Mouse (Mus musculus): ENCODE results near the gene Ston2.
"Not testable (repeated sequence)": the region's sequence is repeated elsewhere in the genome, so short reads cannot be mapped to it uniquely, and the experiment has no call there.

The Ston2 gene

DNA sequence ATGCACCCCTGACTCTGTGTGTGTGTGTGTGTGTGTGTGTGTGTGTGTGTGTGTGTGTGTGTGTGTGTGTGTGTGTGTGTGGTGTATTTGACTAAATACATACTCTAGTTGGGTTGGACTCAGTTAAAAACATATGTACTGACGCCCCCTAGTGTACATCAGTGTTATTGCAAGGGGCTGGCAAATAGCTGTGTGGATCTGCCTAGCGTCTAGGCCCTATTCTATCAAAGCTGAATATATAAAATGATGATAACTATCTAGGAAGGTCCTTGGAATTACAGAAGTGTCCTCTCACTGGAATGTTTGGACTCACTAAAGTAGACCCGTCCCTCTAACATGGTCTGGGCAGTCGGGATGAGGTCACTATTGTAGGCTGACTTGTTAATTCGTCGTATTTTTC lies 1.6 kb upstream of the Ston2 start:
- DNase-seq (ENCODE audit: low spot score) = peak; percentile 83

GRCm38 (mm10) chr12:91788446-91788845 lies 259 bp upstream of the Ston2 start:
- DNase-seq (ENCODE audit: low spot score) = not testable (repeated sequence)

GRCm38 (mm10) chr12:91786355-91786754 lies 1.8 kb downstream of the Ston2 start:
- peak; percentile 33 for DNase-seq (ENCODE audit: low spot score)

DNA sequence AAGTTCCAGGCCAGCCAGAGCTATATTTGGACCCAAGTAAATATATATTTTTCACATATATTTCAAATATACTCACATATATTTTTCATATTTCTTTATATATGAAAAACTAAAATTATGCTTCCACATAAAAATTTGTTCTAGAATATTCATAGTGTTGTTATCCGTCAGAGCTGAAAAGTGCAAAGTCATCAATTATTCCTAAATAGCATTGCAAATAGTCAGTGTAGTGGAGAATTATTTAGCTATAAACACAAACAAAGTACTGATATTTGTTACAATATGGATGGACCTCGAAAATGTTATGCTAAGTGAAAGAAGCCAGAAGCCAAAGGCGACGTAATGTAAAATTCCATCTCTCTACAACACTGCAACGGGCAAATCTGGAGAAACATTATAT lies 6.8 kb downstream of the Ston2 start:
- no peak for DNase-seq (ENCODE audit: low spot score)

DNA sequence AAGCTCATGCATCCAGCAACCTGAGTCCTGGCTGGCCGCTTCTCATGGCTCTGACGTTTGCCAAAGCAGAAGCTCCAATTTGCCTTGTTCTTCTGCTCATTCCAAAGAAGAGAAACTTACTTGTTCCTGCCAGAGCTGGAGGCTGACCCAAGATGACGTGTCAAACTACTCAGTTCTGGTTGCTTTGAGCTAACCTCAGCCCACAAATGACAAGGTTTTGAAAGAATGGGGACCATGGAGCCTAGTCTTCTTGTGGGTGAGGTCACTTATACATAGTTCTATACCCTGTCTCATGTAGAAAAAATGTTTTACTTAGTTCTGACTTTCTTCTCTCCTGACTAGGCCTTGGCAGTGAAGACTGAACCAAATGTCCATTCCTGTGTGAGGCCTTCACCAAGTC lies 7.7 kb downstream of the Ston2 start:
- DNase-seq (ENCODE audit: low spot score) = no peak

DNA sequence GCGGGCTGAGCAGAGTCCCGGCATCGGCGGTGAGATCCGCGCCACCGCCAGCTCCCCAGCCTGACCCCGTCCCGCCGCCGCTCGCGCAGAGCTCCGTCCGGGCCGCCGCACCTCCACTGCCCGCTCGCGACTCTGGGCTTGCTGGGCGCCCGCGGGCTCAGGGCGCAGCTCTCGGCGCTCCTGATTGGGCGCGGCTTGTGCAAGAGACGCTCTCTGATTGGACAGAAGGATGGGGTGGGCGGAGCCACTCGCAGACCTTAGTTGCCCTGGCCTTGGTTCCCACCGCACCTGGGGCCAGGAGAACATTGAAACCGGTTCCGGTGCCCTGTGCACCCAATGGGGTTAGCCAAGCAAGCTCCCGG lies 9.2 kb downstream of the Ston2 start:
- DNase-seq (ENCODE audit: low spot score) = peak; percentile 90

DNA sequence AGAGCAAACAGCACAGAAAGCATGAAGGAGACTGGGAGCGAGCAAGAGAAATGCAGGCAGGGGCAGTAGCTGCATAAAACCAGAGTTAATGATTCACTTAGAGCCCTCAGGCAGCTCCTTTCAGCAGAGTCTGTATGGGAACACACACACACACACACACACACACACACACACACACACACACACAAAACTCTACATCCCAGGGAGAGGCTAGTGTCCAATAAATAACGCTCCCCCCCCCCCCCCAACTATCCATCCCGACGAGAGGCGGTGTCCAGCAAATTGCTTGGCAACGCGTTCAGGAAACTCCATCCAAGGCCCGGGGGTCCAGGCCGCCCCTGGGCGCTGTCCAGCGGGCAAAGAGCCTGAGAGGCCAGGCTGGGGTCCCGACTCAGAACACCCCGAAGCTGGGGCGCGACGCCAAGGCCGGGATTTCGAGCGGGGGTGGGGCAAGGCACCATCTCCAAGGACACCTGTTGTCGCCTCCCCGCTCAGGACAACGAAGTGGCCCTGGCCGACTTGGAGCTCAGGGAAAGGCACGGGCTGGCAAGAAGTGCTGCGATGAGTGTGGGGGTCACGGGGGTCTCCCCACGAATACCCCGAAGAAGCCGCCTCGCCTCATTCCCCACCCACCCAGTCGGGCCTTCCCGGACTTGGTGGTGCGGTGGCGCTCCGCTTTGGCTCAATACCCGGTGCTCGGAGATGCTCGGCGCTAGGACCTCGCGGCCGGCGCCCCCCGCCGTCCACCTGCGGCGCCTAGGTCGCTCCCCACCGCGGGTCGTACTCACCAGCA lies 9.8 kb downstream of the Ston2 start:
- DNase-seq (ENCODE audit: low spot score) = peak; percentile 57

DNA sequence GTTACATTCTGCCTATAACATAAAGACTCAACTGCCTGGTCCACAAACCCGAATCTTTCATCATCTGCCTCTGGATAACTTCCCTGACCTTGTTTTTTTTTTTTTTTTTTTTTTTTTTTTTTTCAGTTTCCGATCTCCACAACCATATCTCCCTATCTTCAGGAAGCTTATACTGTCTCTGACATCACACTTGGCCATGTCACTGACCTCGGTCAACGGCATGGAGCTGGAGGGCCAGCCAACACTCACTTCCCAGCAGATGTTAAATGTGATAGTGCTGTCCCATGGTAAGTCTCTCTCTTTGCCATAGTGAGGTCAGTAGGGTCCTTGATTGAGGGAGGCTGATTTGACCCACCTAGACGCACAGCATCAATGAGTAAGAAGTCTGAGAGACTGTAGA lies 11.8 kb downstream of the Ston2 start:
- no peak for DNase-seq (ENCODE audit: low spot score)

GRCm38 (mm10) chr12:91774811-91775284 lies 13.3 kb downstream of the Ston2 start:
- DNase-seq (ENCODE audit: low spot score) = no peak

DNA sequence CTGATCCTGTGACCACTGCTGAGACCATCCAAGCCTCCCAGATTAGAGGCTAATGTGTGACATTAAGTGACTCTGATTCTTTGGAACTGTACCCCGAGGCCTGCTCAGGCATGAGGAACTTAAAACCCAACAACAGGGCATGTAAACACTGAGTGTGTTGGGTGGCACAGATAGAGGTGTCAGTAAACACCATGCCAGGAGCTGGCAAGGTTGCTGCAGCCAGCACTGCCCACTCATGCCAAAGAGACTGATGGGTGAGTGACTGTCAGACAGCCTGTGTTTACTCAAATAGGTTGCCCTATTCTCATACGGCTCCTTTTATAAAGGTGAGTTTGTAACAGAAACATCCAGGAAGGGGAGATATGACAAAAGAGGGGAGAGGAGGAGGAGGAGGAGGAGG lies 19.3 kb downstream of the Ston2 start:
- DNase-seq (ENCODE audit: low spot score) = no peak

DNA sequence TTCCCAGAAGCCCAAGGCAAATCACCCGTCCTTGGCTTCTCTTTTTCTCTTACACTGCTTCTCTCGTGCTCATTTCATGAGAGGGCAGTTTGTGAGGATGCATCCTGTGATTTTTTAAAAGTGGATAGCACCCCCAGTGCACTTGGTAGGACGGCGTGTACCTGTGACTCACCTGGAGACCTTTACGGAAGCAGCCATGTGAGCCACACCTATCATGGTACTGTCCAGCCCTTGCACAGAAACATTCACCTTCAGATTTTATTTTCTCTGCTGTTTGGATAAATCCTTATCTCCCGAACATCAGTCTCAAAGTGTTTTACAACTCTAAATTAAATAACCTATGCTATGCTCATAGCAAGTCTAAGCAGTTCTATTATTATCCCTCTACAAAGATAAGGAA lies 20.0 kb downstream of the Ston2 start:
- DNase-seq (ENCODE audit: low spot score) = no peak

- DNase-seq (ENCODE audit: low spot score) = peak; percentile 75
Measured at GRCm38 (mm10) chr12:91766338-91767107, 21.7 kb downstream of the Ston2 start.

- no peak for DNase-seq (ENCODE audit: low spot score)
Measured at GRCm38 (mm10) chr12:91765504-91765903, 22.7 kb downstream of the Ston2 start.

DNA sequence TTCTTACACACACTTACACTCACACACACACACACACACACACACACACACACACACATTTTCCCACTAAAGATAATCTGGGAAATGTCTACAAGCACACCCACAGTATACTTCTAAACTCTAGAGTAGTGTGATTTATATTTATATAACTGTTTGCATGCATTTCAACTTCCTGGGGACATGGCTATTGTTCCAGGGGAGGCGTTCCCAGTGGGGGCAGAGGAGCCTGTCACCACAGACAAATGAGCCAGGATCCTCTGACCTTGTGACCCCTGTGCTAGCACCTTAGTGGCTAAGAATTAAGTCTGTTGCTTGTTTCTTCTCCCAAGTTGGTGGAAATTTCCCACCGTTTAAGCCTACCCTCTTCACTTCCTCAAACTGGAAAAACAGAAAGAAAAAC lies 23.1 kb downstream of the Ston2 start:
- peak; percentile 54 for DNase-seq (ENCODE audit: low spot score)

DNA sequence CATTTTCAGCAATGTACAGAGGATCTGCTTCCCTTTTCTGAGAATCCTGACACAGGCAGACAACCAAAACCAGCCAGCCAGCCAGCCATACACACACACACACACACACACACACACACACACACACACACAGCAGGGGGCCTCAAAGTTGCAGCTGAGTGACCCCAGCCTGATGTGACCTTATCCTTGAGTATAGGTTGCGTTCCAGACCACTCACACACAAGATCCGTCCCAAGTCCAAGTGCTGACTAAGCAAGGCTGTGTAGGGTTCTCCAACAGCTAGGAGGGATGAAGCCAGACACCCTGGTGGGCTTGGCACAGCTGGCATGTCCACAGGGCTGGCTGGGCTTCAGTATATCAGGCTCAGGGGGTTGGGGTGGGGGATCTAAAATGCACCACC lies 23.7 kb downstream of the Ston2 start:
- no peak for DNase-seq (ENCODE audit: low spot score)

GRCm38 (mm10) chr12:91759836-91760235 lies 28.4 kb downstream of the Ston2 start:
- DNase-seq (ENCODE audit: low spot score) = no peak

DNA sequence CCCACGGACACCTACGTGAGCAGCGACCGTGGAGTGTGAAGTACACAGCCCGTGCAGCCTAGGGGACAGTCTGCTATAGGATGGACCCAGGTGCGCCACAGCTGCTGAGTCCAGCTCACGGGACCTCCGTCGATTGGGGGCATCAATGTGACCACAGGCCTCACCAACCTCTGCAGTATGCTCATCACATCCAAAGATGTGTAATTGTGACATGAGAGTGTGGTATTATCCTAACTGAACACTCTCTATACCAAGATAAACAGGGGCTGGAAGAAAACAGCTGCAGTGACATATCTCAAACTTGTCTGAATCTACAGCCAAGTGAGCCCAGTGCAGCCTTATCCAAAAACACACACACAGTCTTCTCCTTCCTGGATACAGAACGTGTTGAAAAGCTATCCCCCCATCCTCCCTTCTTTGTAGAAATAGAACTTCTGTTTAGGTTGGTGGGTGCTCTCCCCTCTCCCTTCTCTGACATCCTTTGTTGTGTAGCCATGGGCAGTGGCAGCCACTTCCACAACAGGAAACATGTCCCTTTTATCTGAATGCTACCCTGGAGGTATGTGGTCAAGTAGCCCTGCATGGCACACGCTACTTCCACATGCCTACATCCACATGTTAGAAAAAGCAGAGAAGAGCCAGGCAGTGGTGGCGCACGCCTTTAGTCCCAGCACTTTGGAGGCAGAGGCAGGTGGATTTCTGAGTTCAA lies 30.2 kb downstream of the Ston2 start:
- no peak for DNase-seq (ENCODE audit: low spot score)

GRCm38 (mm10) chr12:91756562-91757166 lies 31.5 kb downstream of the Ston2 start:
- DNase-seq (ENCODE audit: low spot score) = peak; percentile 30

- no peak for DNase-seq (ENCODE audit: low spot score)
Measured at GRCm38 (mm10) chr12:91754606-91755005, 33.6 kb downstream of the Ston2 start.

DNA sequence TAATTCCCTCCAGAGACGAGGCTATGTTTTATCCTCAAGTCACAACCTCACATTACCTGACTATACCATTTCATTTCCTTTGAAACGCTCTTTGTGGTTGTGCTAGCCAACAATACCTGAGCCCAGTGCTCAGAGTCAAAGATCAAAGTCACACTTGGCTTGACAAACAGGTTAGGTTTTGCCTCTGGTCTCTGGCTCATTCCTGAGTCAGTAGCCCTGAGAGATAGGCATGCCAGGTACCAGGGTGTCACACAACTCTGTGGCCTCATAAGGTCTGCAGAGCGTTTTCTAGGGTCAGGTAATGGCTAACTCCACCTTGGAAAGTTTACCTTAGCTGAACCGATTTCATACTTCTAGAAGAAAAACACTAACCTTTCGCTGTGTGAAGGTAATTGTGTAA lies 35.5 kb downstream of the Ston2 start:
- DNase-seq (ENCODE audit: low spot score) = no peak

GRCm38 (mm10) chr12:91751893-91752597 lies 36.1 kb downstream of the Ston2 start:
- DNase-seq (ENCODE audit: low spot score) = no peak

All from embryo, embryonic 10.5 days (tissue).